ENCODE assay signal across 8 mouse cellular contexts in the genomic region with DNA sequence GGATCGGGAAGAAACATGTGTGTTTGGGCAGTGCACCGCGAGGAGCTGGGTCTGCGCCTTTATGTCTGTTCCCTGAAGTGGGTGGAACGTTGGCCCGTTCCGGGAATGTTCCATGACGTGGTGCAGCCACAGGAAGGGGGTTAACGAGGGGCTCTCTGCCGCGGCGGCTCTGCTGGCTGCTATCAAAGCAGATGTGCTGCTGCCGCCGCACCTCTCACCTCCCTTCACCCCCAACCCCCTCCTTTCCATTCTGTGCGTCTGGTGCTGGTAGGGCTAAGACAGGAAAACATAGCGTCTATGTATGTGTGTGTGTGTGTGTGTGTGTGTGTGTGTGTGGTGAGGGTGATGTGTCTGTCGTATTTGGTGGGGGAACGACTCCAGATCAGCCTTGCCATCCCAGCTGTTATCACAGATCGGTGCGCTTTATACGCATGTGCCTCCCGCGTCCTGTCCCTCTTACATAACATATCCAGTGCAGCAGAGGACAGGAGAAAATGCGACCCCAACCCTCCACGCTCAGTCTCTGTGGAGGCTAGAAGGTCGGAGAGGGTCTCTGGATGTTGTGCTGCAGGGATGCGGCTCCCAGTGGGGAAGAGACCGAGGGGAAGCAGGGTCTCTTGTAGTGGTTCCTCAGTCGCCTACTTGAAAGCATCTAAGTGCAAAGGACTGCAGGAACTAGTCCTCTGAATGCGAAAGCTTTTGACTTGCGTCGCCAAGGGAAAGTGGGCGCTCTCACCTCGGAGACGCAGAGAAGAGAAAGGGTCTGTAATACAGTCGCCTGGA. TPM values are rescaled to one million over a fixed set of nuclear protein-coding genes. Genes with fewer than 3 reads are reported as not detected.
DNase-seq lines count a peak whose midpoint lies in the region.

No protein-coding gene starts in this region.

- peaks cover 18% of the 10 kb centered on the region for H3K27me3 ChIP-seq in midbrain, embryonic 10.5 days (ENCODE audit: low read depth, poor library complexity, severe bottlenecking)

- H3K9me3 ChIP-seq in midbrain, embryonic 10.5 days (replicated peaks): no peaks in the 10 kb centered on the region

- H3K4me1 ChIP-seq in midbrain, embryonic 10.5 days: peaks cover 25% of the 10 kb centered on the region

- no peaks in the 10 kb centered on the region for H3K36me3 ChIP-seq in midbrain, embryonic 10.5 days

- H3K27ac ChIP-seq in midbrain, embryonic 10.5 days (replicated peaks): peak overlapping the region; percentile 94

- intact Hi-C loops in left cerebral cortex, postnatal 4 days (cut with DNase I): loop anchor here (5.0 to 10.0 kb wide), 5 partner anchors 233 to 425 kb away; no protein-coding TSS in a partner anchor

- WGBS in midbrain, embryonic 10.5 days: under 1% methylated on average over 36 of the region's 36 CpGs

- H3K4me3 ChIP-seq in midbrain, embryonic 10.5 days: peak overlapping the region; percentile 81

- DNase-seq in adrenal gland, adult 2 months: peak; percentile 89
- peak; percentile 50 for DNase-seq in embryo, embryonic 11.5 days (ENCODE audit: low read depth, low spot score)
- DNase-seq in heart, adult 11 months: peak; percentile 99
- peak; percentile 86 for DNase-seq in kidney, adult 11 months
- peak; percentile 75 for DNase-seq in left cerebral cortex, postnatal 4 days
- DNase-seq in midbrain, embryonic 10.5 days (ENCODE audit: low spot score): peak; percentile 74
- DNase-seq in right cerebral cortex, postnatal 36 days (ENCODE audit: low spot score in 2 of 2): peak; percentile 79
- peak; percentile 65 to 75 for DNase-seq in urinary bladder, postnatal 36 days (ENCODE audit: low spot score in 2 of 2)

RNA-seq across cellular contexts. Expression of gene Hivep2, which starts 1.8 kb away (rescaled TPM):
- total RNA-seq in adrenal gland, adult 2 months (2021): 10 to 100 TPM; 27.9 to 46.0 TPM
- polyA plus RNA-seq in adrenal gland, adult 2 months (2012; rRNA removed): 4.8 and 5.5 TPM in 2 replicates
- 100 to 1,000 TPM; 193 to 194 TPM for total RNA-seq in left cerebral cortex, postnatal 4 days (2021)
- polyA plus RNA-seq in midbrain, embryonic 10.5 days (2016; fragmentation: Nextera tagmentation; extraction: Ambion mirVana): 1.2 and 2.0 TPM in 2 replicates

Comparison
In these comparisons a context has a peak if more than half of its experiments do, and no peak if none do; other contexts are left out.
1. Peak in every context shown above with its lines: DNase-seq, H3K4me3 ChIP-seq and H3K27ac ChIP-seq.
2. RNA of gene Hivep2, which starts 1.8 kb away (total RNA-seq): 193 to 194 TPM in left cerebral cortex, postnatal 4 days; 27.9 to 46.0 TPM in adrenal gland, adult 2 months; every median in the first group is over 4 times any median in the second.